Mouse (Mus musculus): ENCODE measurements around the gene Trim11. TPM values are rescaled to one million over a fixed set of nuclear protein-coding genes. Genes with fewer than 3 reads are reported as not detected.

Gene Trim11
- polyA plus RNA-seq, 1 experiment from 2014 or later: 25.9 TPM

Small RNA genes within 50 kb of the gene (microRNA-seq; reads per million reads assigned to microRNA genes)
- gene Gm44313: not detected

Other genes starting within 250 kb of the Trim11 start
- gene Olfr317, start 238.9 kb upstream of the Trim11 start, polyA plus RNA-seq (2015; fragmentation: Nextera tagmentation; extraction: Ambion mirVana): not detected in 2 replicates
- gene Olfr316, start 225.4 kb upstream of the Trim11 start, polyA plus RNA-seq (2015; fragmentation: Nextera tagmentation; extraction: Ambion mirVana): not detected in 2 replicates
- gene Olfr315, start 204.9 kb upstream of the Trim11 start, polyA plus RNA-seq (2015; fragmentation: Nextera tagmentation; extraction: Ambion mirVana): not detected in 2 replicates
- not detected in 2 replicates for gene Olfr314, start 195.1 kb upstream of the Trim11 start, polyA plus RNA-seq (2015; fragmentation: Nextera tagmentation; extraction: Ambion mirVana)
- gene Fam183b, start 176.1 kb upstream of the Trim11 start, polyA plus RNA-seq (2015; fragmentation: Nextera tagmentation; extraction: Ambion mirVana): 0.31 and 0.85 TPM in 2 replicates
- not detected in 2 replicates for gene Olfr313, start 163.1 kb upstream of the Trim11 start, polyA plus RNA-seq (2015; fragmentation: Nextera tagmentation; extraction: Ambion mirVana)
- not detected in 2 replicates for gene Olfr312, start 148.9 kb upstream of the Trim11 start, polyA plus RNA-seq (2015; fragmentation: Nextera tagmentation; extraction: Ambion mirVana)
- gene Olfr311, start 138.8 kb upstream of the Trim11 start, polyA plus RNA-seq (2015; fragmentation: Nextera tagmentation; extraction: Ambion mirVana): not detected in 2 replicates
- 10.2 and 10.6 TPM in 2 replicates for gene Gm12258, start 130.9 kb upstream of the Trim11 start, polyA plus RNA-seq (2015; fragmentation: Nextera tagmentation; extraction: Ambion mirVana)
- gene 2810021J22Rik, start 110.9 kb upstream of the Trim11 start, polyA plus RNA-seq (2015; fragmentation: Nextera tagmentation; extraction: Ambion mirVana): 9.1 and 9.4 TPM in 2 replicates
- gene Zfp39, start 73.9 kb upstream of the Trim11 start, polyA plus RNA-seq (2015; fragmentation: Nextera tagmentation; extraction: Ambion mirVana): 6.0 and 7.3 TPM in 2 replicates
- gene Btnl10, start 60.2 kb upstream of the Trim11 start, polyA plus RNA-seq (2015; fragmentation: Nextera tagmentation; extraction: Ambion mirVana): 0.10 TPM in 1 of 2 replicates, not detected in the other
- 217 and 219 TPM in 2 replicates for gene Rnf187, start 39.2 kb upstream of the Trim11 start, polyA plus RNA-seq (2015; fragmentation: Nextera tagmentation; extraction: Ambion mirVana)
- 93.4 and 93.5 TPM in 2 replicates for gene Hist3h2ba, start 29.2 kb upstream of the Trim11 start, polyA plus RNA-seq (2015; fragmentation: Nextera tagmentation; extraction: Ambion mirVana)
- gene Hist3h2a, start 23.4 kb upstream of the Trim11 start, polyA plus RNA-seq (2015; fragmentation: Nextera tagmentation; extraction: Ambion mirVana): 39.5 and 39.7 TPM in 2 replicates
- 0.42 and 0.64 TPM in 2 replicates for gene Trim17, start 23.4 kb upstream of the Trim11 start, polyA plus RNA-seq (2015; fragmentation: Nextera tagmentation; extraction: Ambion mirVana)
- gene Obscn, start 158.3 kb downstream of the Trim11 start, polyA plus RNA-seq (2015; fragmentation: Nextera tagmentation; extraction: Ambion mirVana): 0.50 and 0.51 TPM in 2 replicates
- 6.9 and 8.5 TPM in 2 replicates for gene Iba57, start 185.6 kb downstream of the Trim11 start, polyA plus RNA-seq (2015; fragmentation: Nextera tagmentation; extraction: Ambion mirVana)
- gene Gjc2, start 205.1 kb downstream of the Trim11 start, polyA plus RNA-seq (2015; fragmentation: Nextera tagmentation; extraction: Ambion mirVana): 0.36 and 0.67 TPM in 2 replicates
- 134 and 141 TPM in 2 replicates for gene Guk1, start 214.1 kb downstream of the Trim11 start, polyA plus RNA-seq (2015; fragmentation: Nextera tagmentation; extraction: Ambion mirVana)
- gene Mrpl55, start 224.4 kb downstream of the Trim11 start, polyA plus RNA-seq (2015; fragmentation: Nextera tagmentation; extraction: Ambion mirVana): 103 and 104 TPM in 2 replicates
- gene 2310033P09Rik, start 230.2 kb downstream of the Trim11 start, polyA plus RNA-seq (2015; fragmentation: Nextera tagmentation; extraction: Ambion mirVana): 33.6 and 34.7 TPM in 2 replicates